Mouse (Mus musculus) retina, postnatal 7 days (tissue): ENCODE measurements at regions not wholly inside any gene's neighbourhood (a gene's known extent, or its start where the extent isn't known, plus 50 kb on each side); places are given as distances from the start of the nearest gene placed in this dataset.

Experiments
- DNase-seq: peaks from one replicate; pipeline ENCODE4 v3.0.0-alpha.2; 2012; ENCODE audit warnings: low read depth, low spot score

DNA sequence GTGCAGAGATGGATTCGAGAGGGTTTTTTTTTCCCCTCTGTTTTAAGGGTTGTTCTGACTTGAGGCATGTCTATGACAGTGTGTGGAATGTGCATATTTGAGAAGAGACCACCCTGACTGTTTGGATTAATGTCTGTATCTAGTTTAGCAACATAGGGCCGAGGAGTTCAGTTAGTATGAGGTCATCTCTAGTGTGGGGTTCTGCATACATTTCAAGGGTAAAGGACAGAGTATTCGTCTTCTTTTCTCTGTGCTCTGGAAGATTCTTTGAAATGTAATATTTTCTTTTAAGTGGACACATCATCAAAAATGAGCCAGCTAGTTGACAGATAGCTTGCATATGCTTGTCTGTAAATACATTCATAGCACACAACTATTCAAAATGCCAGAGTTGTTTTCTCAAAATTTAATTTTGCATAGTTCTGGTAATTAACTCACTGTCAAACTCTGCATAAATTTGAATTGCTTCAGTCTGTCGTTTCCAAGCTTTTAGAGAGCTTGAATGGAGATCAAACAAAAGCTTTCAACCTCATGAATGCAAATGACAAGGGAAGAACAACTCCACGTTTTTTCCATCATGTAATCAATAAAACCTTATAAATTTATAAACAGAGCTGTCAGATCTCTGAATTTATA is 415.5 kb downstream of the Adamts20 start:
- DNase-seq, result no peak

- DNase-seq, result no peak
Observed at GRCm38 (mm10) chr15:94046186-94046585, 419.0 kb downstream of the Adamts20 start.

DNA sequence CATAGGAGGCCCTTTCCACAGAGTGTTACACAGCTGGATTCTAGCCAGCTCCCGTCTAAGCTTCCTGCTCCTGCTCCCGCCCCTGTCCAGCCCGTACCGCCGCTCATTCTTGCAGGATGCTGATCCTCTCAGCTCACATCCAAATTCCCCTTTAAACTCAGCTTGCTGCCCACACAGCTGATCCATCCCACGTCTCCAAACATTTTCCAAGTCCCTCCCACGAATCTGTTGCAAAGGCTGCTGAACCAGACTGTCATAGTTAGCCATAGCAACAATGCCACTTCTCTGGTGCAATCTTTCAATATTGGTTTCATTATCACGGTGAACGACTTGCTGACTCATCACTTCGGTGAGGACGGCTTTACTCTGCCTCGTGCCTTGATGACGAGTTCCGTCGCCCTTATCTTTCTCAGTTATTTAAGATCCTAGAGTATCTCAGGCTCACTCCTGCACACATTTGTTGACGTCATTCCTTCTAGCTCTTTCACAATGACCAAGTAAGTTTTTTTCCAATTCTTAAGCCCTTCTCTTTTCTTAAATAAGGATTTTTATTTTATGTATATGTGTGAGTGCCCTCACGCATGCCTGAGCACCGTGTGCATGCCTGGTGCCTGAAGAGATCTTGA is 420.0 kb downstream of the Adamts20 start:
- no peak for DNase-seq

DNA sequence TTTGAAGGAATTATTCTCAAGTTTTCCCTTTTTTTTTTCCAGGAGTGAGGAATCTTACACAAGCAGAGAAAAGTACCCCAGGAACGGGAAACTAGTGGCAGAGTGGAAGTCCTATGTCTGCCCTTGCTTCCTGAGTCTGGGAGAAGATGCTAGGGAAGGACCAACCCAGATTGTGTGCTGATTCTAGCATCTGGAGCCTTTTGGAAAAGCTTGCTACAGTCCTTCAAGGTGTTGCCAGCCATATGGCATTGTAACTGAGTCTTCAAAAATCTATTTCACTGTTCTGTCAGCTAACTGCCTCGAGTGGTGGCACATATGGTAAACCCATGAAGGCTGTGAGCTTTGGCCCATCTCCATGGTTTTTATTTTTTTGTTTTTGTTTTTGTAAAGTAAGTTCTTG is 432.3 kb downstream of the Adamts20 start:
- no peak for DNase-seq

DNA sequence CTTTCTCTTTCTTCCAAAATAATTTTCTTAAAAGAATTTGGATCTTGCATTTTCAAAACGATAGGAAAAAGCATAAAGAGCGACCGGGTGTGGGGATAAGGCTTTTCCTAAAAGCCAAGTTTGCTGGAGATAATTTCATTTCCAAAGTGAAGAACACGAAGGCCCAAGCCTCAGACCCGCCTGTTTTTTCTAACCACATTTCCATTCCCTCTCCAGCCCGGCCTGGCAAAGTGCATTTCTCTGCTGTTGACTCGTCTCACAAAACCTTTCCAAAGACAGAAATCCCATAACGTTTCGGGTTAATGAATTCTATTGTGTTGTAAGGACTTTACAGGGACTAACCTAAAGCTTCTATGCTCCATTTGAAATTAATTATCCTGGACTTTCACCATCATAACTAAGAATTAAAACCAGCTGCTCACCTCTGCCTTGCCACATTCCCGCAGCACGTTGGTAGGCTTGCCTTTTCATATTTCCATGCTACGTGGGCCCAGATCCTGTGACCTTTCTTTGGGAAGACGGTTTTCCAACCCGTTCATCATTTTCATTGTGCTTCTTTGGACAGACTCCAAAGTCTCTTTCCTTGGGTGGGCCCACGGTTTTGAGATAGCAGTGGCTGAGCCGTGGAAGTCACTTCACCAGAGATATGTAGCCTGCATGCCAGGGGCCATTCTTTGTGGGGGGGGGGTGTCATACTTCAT is 430.5 kb upstream of the Prickle1 start:
- DNase-seq, result no peak

DNA sequence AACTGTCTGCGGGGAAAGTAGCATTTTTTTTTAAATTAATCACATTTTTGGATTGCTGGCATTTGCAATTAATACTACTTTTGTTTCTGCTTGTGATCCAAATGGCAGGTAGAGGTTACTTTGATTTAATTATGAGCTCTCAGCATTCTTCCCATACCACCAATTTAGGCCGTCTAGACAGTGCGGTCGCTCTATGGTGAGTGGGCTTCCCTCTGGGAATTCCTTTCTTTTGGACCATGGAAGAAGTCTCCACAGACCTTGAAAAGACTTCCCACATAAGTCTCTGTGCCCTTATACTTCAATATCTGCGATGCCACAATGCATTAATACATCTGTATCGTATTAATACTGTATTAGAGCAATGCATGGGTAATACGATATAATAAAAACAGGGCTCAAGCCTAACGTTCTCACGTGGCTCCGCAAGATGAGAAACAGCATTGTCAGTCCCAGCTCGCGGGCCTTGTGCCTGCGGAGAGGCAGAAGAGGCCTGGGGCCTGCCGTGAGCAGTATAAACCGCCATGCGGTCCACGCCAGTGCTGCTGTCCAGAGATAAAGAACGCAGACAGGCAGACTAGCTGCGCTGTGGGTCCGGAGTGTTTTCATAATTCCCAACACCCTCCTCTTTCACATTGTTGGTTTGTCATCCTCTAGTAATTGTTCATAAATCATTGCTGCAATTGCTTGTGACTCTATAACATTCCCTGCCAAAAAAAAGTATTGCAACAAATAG is 429.7 kb upstream of the Prickle1 start:
- no peak for DNase-seq

- no peak for DNase-seq
Observed at GRCm38 (mm10) chr15:94024806-94025205, 429.1 kb upstream of the Prickle1 start.

DNA sequence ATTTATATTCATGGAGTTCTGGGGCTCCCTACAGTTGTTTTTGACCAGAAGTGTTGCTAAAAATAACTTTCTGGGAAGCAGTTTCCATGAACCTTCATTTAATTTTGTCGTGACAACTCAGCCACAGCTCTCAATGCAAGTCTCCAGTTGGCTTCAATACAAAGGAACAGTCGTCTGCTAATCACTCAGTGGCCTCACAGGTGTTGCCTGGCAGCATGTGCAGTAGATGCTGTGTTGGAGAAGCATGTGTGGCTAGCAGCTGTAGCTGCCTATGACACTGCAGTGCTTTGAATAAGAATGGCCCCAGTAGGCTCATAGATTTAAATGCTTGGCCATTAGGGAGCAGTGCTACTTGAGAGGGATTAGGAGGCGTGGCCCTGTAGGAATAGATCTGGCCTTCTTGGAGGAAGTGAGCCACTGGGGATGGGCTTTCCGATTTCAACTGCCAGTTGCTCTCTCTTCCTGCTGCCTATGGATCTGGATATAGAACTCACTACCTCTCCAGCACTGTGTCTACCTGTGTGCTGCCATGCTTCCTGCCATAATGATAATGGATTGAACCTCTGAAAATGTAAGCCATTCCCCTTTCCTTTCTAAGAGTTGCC is 428.5 kb upstream of the Prickle1 start:
- no peak for DNase-seq

DNA sequence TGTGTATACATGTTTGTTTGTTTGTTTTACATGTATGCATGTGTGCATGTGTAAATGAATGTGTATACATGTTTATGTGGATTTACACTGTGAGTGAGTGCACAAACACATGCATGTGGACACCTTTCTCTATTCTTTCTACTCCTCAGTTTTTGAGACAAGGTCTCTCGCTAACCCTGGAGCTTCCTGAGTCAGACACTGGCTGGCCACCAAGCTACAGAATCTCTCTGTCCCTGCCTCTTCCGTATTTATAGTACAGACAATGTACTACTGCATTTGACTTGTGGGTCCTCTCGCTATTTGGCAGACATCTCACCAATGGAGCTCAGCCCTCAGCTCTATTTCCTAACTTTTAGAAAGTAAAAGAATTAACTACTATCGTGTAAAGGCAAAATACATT is 427.8 kb upstream of the Prickle1 start:
- DNase-seq, result no peak

DNA sequence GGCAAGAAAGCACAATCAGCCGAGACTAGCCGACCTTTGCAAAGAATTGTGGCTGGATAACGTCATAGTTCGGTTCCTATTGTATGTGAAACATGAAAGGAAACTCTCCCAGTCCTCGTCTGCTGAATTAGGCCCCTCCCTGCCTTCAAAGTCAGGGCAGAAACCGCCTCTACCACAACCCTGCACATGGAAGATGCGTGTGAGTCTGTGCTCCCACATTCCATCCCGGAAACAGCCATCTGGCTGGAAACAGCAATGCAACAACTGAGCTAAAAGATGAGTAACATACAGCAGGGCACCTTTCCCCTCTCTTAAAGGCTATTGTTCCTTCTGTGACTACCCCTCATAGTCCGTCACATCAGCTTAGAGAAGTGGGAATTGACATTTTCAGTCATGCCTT is 422.1 kb upstream of the Prickle1 start:
- DNase-seq, result no peak

DNA sequence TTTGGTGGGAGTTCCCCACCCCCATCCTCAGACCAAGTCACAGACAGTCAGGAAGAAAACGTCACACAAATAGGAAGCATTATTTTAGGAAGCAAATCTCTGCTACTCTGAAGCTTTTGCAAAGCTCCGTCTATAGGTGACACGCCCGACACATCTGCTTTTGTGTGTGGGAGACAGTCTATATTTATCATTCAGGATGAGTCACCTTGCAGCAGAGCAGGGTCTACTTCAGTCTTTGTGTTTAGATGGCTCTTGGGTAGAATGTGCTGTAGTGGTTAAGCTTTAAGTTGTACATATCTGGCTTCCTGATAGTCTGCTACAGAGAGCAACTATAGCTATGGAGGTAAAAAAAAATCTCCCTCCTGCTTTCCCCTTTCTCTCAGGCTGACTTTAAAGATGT is 415.8 kb upstream of the Prickle1 start:
- DNase-seq, result no peak

- no peak for DNase-seq
Observed at GRCm38 (mm10) chr15:94006082-94006481, 410.4 kb upstream of the Prickle1 start.

- DNase-seq, result no peak
Observed at GRCm38 (mm10) chr15:94004911-94005310, 409.2 kb upstream of the Prickle1 start.

GRCm38 (mm10) chr15:94003145-94003544 is 407.5 kb upstream of the Prickle1 start:
- DNase-seq, result no peak

- no peak for DNase-seq
Observed at GRCm38 (mm10) chr15:93994542-93994941, 398.9 kb upstream of the Prickle1 start.

DNA sequence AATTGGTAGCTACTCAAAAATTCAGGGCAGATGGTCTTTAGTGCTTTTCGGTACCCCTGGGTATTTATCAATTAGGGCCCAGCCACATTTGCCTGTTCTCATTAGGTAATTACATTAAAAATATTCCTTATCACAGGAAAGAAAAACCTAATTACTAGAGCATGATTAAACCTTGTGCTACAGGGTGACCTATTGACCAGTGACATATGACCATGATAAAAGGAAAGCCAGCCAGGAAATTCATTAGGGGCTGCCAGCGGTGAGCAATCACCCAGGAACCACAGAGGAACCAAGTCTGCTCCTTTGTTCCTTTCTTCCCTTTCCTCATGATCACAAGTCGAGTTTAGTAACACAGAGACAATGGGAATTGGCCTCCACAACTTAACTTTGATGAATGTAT is 394.4 kb upstream of the Prickle1 start:
- no peak for DNase-seq

GRCm38 (mm10) chr15:93988367-93988766 is 392.7 kb upstream of the Prickle1 start:
- no peak for DNase-seq

DNA sequence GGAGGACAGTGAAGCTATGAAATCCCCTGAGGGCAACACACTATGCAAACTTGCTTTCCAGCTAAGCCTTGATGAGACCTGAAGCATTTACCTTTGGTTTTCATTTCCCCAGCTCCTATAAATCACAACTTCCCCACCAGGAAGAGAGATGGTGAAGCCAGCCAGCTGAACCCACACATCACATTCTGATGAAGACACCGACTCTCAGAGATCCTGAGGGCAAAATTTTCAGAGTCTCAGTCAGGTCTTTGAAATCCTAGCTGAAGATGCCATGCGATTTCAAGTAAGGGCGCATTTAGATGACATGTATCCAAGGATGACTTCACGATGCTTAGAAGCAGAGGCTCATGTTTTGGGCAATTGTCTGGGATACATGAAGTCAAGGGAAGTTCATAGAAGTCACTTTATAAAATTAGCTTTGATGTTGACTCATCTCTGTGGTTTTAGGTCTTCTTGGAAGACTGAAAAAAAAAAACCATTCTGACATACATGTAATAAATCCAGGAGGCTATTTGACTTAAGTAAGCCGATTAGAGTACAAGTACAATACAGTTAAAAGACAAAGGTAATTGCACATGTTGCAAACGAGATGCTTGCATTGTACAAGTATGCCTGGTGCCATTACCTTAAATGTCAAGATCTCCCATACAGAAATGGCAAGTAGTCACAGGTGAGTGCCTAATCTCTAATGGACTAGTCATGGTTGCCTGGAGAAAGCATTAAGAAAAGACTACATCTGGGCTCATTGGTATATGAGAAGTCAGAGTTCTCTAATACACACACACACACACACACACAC is 391.1 kb upstream of the Prickle1 start:
- DNase-seq, result no peak

DNA sequence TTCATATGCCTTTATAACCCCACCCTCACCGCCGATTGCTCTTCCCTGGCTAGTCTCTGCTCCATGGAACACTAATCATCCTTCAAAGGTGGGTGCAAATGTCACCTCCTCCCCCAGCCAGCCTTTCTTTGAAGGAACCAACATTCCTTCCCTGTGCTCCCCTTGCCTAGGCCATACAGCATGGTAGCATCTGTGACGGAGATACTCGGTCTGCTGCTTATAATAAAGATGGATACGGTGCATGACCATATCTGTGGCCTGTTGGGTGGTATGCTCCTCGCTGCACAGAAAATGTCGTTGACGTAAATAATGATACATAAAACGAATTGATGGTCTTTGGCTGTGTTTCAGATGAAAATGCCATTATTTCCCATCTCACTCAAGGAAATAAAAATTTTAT is 386.4 kb upstream of the Prickle1 start:
- no peak for DNase-seq

DNA sequence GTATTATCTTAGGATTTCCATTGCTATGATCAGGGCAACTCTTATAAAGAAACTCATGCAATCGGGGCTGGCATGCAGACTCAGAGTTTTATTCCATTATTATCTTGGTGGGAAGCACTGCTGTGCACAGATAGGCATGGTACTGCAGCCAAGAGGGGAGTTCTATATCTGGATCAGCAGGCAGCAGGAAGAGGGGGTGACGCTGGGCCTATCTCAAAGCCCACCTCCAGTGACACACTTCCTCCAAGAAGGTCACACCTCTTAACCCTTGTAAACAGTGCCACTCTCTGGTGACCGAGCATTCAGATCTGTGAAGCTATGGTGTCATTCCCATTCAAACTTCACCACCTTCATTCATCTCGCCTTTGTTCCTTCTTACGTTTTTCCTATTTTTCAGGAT is 381.8 kb upstream of the Prickle1 start:
- DNase-seq, result no peak

DNA sequence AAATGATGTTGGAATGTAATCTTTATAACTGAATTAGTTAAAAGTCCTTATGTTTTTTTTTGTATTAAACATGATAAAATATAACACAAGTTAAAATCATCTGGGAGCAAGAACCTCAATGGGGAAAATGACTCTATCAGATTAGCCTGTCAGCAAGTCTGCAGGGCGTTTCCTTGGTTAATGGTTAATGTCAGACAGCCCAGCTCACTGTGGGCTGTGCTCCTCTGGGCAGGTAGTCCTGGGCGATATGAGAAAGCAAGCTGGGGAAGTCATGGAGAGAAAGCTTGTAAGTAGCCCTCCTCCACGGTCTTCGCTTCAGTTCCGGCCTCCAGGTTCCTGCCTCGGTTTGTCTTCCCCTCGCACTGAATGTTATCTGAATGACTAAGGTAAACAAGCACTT is 379.0 kb upstream of the Prickle1 start:
- DNase-seq, result no peak
